Mouse (Mus musculus) MEL (cell line): ENCODE measurements around the gene Aifm3. TPM values are rescaled to one million over a fixed set of nuclear protein-coding genes. Genes with fewer than 3 reads are reported as not detected.

ENCODE experiments used
- DNase-seq: peaks from one replicate; pipeline ENCODE4 v3.0.0; 2011; ENCODE audit warnings: low read depth, low spot score
- H3K27ac ChIP-seq: 2 replicates; pipeline ENCODE4 v1.5.1; 2012; ENCODE audit warnings: low read depth, mild to moderate bottlenecking, control low read depth, low read length, moderate library complexity; ENCODE audit not compliant: control insufficient read depth
- H3K27me3 ChIP-seq, 2 experiments: fragments of 150-350 bp in 1 of 2; sonication (generic) in 1 of 2; 2 replicates each; pipeline ENCODE4 v1.6.1; 2012; ENCODE audit warnings: low read length in 2 of 2, mild to moderate bottlenecking in 2 of 2, improper control_type of control experiment in 1 of 2, moderate library complexity in 1 of 2; ENCODE audit not compliant: insufficient read depth in 2 of 2, control insufficient read depth in 1 of 2
- H3K36me3 ChIP-seq, 2 experiments: 2 replicates each; pipeline ENCODE4 v1.6.1; 2012 to 2014; ENCODE audit warnings: low read length in 2 of 2, improper control_type of control experiment in 1 of 2, inconsistent platforms in 1 of 2, mild to moderate bottlenecking in 1 of 2; ENCODE audit not compliant: insufficient read depth in 2 of 2, control insufficient read depth in 1 of 2
- H3K4me1 ChIP-seq, 2 experiments: fragments of 150-350 bp in 1 of 2; sonication (generic) in 1 of 2; 2 replicates each; pipeline ENCODE4 v1.6.1; 2012; ENCODE audit warnings: low read length in 2 of 2, improper control_type of control experiment in 1 of 2, mild to moderate bottlenecking in 1 of 2; ENCODE audit not compliant: insufficient read depth in 2 of 2, control insufficient read depth in 1 of 2
- H3K4me3 ChIP-seq, 2 experiments: fragments of 150-350 bp in 1 of 2; sonication (generic) in 1 of 2; 2 replicates each; pipeline ENCODE4 v1.5.1; 2012; ENCODE audit warnings: low read depth in 2 of 2, low read length in 2 of 2, mild to moderate bottlenecking in 2 of 2, moderate library complexity in 2 of 2, control low read depth in 1 of 2, improper control_type of control experiment in 1 of 2; ENCODE audit not compliant: control insufficient read depth in 1 of 2, insufficient read depth in 1 of 2
- H3K79me2 ChIP-seq: 2 replicates; pipeline ENCODE4 v1.6.1; 2012; ENCODE audit warnings: mild to moderate bottlenecking, low read length, moderate library complexity; ENCODE audit not compliant: control insufficient read depth, poor library complexity, insufficient read depth
- H3K9ac ChIP-seq: 2 replicates; pipeline ENCODE4 v1.6.1; 2012; ENCODE audit warnings: low read depth, mild to moderate bottlenecking, control low read depth, low read length, moderate library complexity; ENCODE audit not compliant: control insufficient read depth, poor library complexity, severe bottlenecking
- H3K9me3 ChIP-seq: fragments of 150-350 bp; sonication (generic); replicated peaks from 2 replicates; pipeline ENCODE4 v1.6.1; 2012; ENCODE audit warnings: mild to moderate bottlenecking, low read length, improper control_type of control experiment, moderate library complexity; ENCODE audit not compliant: insufficient read depth
- CHD2 ChIP-seq: IDR thresholded peaks from 2 replicates; pipeline ENCODE4 v1.6.1; 2011; ENCODE audit warnings: low read length, improper control_type of control experiment
- ELF1 ChIP-seq: IDR thresholded peaks from 2 replicates; pipeline ENCODE4 v1.6.1; 2014; ENCODE audit warnings: low read depth, mild to moderate bottlenecking, inconsistent platforms, low read length, improper control_type of control experiment, moderate library complexity
- EP300 ChIP-seq, 2 experiments: IDR thresholded peaks; 2 replicates each; pipeline ENCODE4 v1.6.1; 2011; ENCODE audit warnings: improper control_type of control experiment in 2 of 2, low read length in 2 of 2, low read depth in 1 of 2, mild to moderate bottlenecking in 1 of 2
- ETS1 ChIP-seq: IDR thresholded peaks from 2 replicates; pipeline ENCODE4 v1.6.1; 2012; ENCODE audit warnings: low read depth, mild to moderate bottlenecking, inconsistent platforms, low read length, improper control_type of control experiment, moderate library complexity
- GATA1 ChIP-seq: IDR thresholded peaks from 2 replicates; pipeline ENCODE4 v1.6.1; 2011; ENCODE audit warnings: low read depth, low read length, improper control_type of control experiment
- HCFC1 ChIP-seq: IDR thresholded peaks from 2 replicates; pipeline ENCODE4 v1.6.1; 2012; ENCODE audit warnings: low read depth, mild to moderate bottlenecking, inconsistent platforms, low read length, improper control_type of control experiment, moderate library complexity
- JUND ChIP-seq: IDR thresholded peaks from 2 replicates; pipeline ENCODE4 v1.6.1; 2011; ENCODE audit warnings: low read depth, mild to moderate bottlenecking, improper control_type of control experiment, low read length
- KAT2A ChIP-seq: conservative IDR thresholded peaks from 2 replicates; pipeline ENCODE4 v1.6.1; 2012; ENCODE audit warnings: low read depth, low read length, improper control_type of control experiment, inconsistent platforms
- MAX ChIP-seq: IDR thresholded peaks from 2 replicates; pipeline ENCODE4 v1.6.1; 2011; ENCODE audit warnings: low read length, improper control_type of control experiment
- MAZ ChIP-seq: IDR thresholded peaks from 2 replicates; pipeline ENCODE4 v1.6.1; 2012; ENCODE audit warnings: low read depth, mild to moderate bottlenecking, inconsistent platforms, low read length, improper control_type of control experiment
- MYB ChIP-seq: IDR thresholded peaks from 2 replicates; pipeline ENCODE4 v1.6.1; 2011; ENCODE audit warnings: mild to moderate bottlenecking, low read depth, low read length, improper control_type of control experiment
- MYC ChIP-seq: IDR thresholded peaks from 2 replicates; pipeline ENCODE4 v1.6.1; 2011; ENCODE audit warnings: low read depth, mild to moderate bottlenecking, low read length, improper control_type of control experiment, moderate library complexity
- POLR2A ChIP-seq, 2 experiments: IDR thresholded peaks; 2 replicates each; pipeline ENCODE4 v1.6.1; 2011 to 2012; ENCODE audit warnings: low read length in 2 of 2, mild to moderate bottlenecking in 2 of 2, control low read depth in 1 of 2, improper control_type of control experiment in 1 of 2, low read depth in 1 of 2, moderate library complexity in 1 of 2; ENCODE audit not compliant: control insufficient read depth in 1 of 2, insufficient read depth in 1 of 2, poor library complexity in 1 of 2
- POLR2AphosphoS2 ChIP-seq: IDR thresholded peaks from 2 replicates; pipeline ENCODE4 v1.6.1; 2011; ENCODE audit warnings: low read length, improper control_type of control experiment
- POLR2AphosphoS5 ChIP-seq: IDR thresholded peaks from 2 replicates; pipeline ENCODE4 v1.6.1; 2012; ENCODE audit warnings: low read depth, borderline replicate concordance, mild to moderate bottlenecking, inconsistent platforms, low read length, moderate library complexity, mixed read lengths
- SIN3A ChIP-seq: IDR thresholded peaks from 2 replicates; pipeline ENCODE4 v1.6.1; 2012; ENCODE audit warnings: low read length, improper control_type of control experiment, inconsistent platforms
- TAL1 ChIP-seq: IDR thresholded peaks from 2 replicates; pipeline ENCODE4 v1.6.1; 2012; ENCODE audit warnings: mild to moderate bottlenecking, inconsistent platforms, low read length, moderate library complexity, mixed read lengths
- UBTF ChIP-seq: IDR thresholded peaks from 2 replicates; pipeline ENCODE4 v1.6.1; 2012; ENCODE audit warnings: low read depth, mild to moderate bottlenecking, inconsistent platforms, low read length, improper control_type of control experiment, moderate library complexity, borderline replicate concordance; ENCODE audit not compliant: insufficient read depth
- USF2 ChIP-seq, 2 experiments: IDR thresholded peaks; 2 replicates each; pipeline ENCODE4 v1.6.1; 2011 to 2012; ENCODE audit warnings: improper control_type of control experiment in 2 of 2, low read length in 2 of 2, borderline replicate concordance in 1 of 2, inconsistent platforms in 1 of 2, low read depth in 1 of 2, mild to moderate bottlenecking in 1 of 2; ENCODE audit not compliant: insufficient read depth in 1 of 2
- ZKSCAN1 ChIP-seq: IDR thresholded peaks from 2 replicates; pipeline ENCODE4 v1.6.1; 2012; ENCODE audit warnings: low read depth, mild to moderate bottlenecking, inconsistent platforms, low read length, improper control_type of control experiment, moderate library complexity
- ZMIZ1 ChIP-seq: IDR thresholded peaks from 2 replicates; pipeline ENCODE4 v1.6.1; 2012; ENCODE audit warnings: low read depth, mild to moderate bottlenecking, inconsistent platforms, low read length, improper control_type of control experiment, moderate library complexity
- polyA plus RNA-seq, 2 experiments: library from polyadenylated mRNA; stranded (reverse) in 1 of 2; unstranded in 1 of 2; fragments of >175 nt in 1 of 2; fragments of >200 nt in 1 of 2; gene quantifications; 2 replicates each; pipeline versions ENCODE4 v1.2.1 to v1.2.4; 2012; ENCODE audit warnings: low replicate concordance in 2 of 2, low read depth in 1 of 2; ENCODE audit not compliant: insufficient read length in 2 of 2, insufficient read depth in 1 of 2, missing spikeins in 1 of 2
- total RNA-seq: library from RNA; depleted of rRNA; stranded (reverse); fragments of 300-350 nt; gene quantifications from 2 replicates; pipeline ENCODE4 v1.2.3, GENCODE M21; 2012

Gene Aifm3
- total and polyA plus RNA-seq, 3 experiments: 0.23 to 0.52 TPM; not detected in 1

DNA sequence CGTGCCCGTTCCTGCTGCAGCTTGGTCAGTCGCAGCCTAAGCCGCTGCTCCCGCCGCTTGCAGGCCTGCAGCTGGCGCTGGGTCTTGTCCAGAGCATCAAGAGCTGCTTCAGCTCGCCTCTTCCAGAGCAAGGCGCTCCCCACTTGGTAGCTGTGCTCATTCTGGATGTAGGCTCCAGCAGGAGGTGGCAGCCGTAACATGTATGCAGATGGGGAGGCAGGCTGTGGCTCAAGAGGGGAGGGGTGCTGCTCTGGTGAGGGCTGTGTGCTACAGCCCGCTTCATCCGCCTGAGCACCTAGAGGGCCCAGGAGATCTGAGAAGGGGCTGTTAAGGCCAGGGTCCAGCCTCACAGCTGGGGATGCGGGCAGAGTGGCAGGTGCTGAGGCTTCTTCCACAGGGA, 38.9 kb downstream of the Aifm3 start:
- no peak for DNase-seq
- no peak overlapping the region for H3K27ac ChIP-seq
- no peaks in the 10 kb centered on the region for H3K27me3 ChIP-seq
- no peak overlapping the region for H3K4me3 ChIP-seq
- H3K9ac ChIP-seq: no peak overlapping the region
- H3K36me3 ChIP-seq: peaks cover 0 to 12% of the 10 kb centered on the region in 2 experiments; a peak in 2 of 4 replicates
- H3K4me1 ChIP-seq: peaks cover 0 to 13% of the 10 kb centered on the region in 2 experiments; a peak in 2 of 4 replicates
- H3K9me3 ChIP-seq: no peaks in the 10 kb centered on the region
- TF ChIP-seq UBTF: no peak
- no peak for TF ChIP-seq HCFC1
- TF ChIP-seq ZKSCAN1: no peak
- no peak for TF ChIP-seq MYC
- TF ChIP-seq ELF1: no peak
- no peak for TF ChIP-seq ETS1
- TF ChIP-seq MYB: no peak
- TF ChIP-seq SIN3A: no peak
- no peak for TF ChIP-seq EP300 (IDR thresholded peaks at IDR 0.05; ENCODE audit: low read depth in 1 of 2, low read length in 2 of 2)
- TF ChIP-seq MAX: no peak
- TF ChIP-seq MAZ: no peak
- no peak for TF ChIP-seq USF2 (IDR thresholded peaks at IDR 0.05; ENCODE audit: borderline replicate concordance in 1 of 2, insufficient read depth in 1 of 2, low read depth in 1 of 2, low read length in 2 of 2)
- H3K79me2 ChIP-seq: peaks cover 18% of the 10 kb centered on the region

DNA sequence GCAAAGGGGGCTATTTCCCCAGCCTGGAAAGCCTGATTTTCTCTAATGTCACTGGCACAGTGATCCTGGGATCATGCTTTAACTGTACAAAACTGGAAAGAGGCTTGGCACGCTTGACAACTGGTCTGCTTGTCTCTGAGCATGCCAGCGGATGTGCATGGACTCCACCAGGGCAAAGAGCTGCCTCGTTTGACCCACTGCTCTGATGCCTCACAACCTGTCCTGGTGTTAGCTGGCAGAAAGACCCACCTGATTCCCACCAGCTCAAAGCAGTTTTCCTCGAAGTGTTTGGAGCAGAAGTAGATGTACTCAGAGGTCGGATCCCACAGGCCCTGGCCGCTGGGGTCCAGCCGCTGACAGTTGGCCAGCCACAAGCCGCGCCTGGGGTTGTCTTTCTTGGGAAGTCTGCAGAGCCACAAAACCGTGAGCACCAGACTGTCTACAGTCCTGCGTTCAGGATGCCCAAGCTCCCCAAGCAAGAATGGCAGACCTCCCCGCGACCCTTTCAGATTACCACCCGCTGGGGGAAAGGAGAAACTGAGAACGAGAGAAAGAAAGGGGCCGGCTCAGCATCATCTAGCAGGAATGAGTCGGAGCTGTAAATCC, 40.7 kb downstream of the Aifm3 start:
- Histone ChIP-seq H3K4me1 (peaks cover 0 to 13% of the 10 kb centered on the region in 2 experiments; a peak in 2 of 4 replicates), H3K27me3 (no peaks in the 10 kb centered on the region), H3K79me2 (peaks cover 18% of the 10 kb centered on the region), H3K9ac (peak overlapping the region; percentile 99), H3K27ac (peak overlapping the region; percentile 89), H3K36me3 (peaks cover 0 to 12% of the 10 kb centered on the region in 2 experiments; a peak in 2 of 4 replicates), H3K4me3 (peak overlapping the region; percentile 54 to 100), H3K9me3 (no peaks in the 10 kb centered on the region)
- DNase-seq: no peak
- TF ChIP-seq POLR2AphosphoS5 (no peak), POLR2AphosphoS2 (no peak), ZMIZ1 (no peak), EP300 (IDR thresholded peaks at IDR 0.05; ENCODE audit: low read depth in 1 of 2, low read length in 2 of 2) (no peak), GATA1 (no peak), UBTF (no peak), HCFC1 (no peak), KAT2A (no peak), USF2 (IDR thresholded peaks at IDR 0.05; ENCODE audit: borderline replicate concordance in 1 of 2, insufficient read depth in 1 of 2, low read depth in 1 of 2, low read length in 2 of 2) (no peak), POLR2A (IDR thresholded peaks at IDR 0.05; ENCODE audit: control insufficient read depth in 1 of 2, insufficient read depth in 1 of 2, low read depth in 1 of 2, low read length in 2 of 2, poor library complexity in 1 of 2) (no peak), TAL1 (no peak), JUND (no peak), CHD2 (no peak)
- TF ChIP-seq, all 39 proteins: peak for 0
